Mouse (Mus musculus): ENCODE measurements around the gene Mkrn2os.
"Not testable (repeated sequence)": the region's sequence is repeated elsewhere in the genome, so short reads cannot be mapped to it uniquely, and the experiment has no call there.

The Mkrn2os gene

DNA sequence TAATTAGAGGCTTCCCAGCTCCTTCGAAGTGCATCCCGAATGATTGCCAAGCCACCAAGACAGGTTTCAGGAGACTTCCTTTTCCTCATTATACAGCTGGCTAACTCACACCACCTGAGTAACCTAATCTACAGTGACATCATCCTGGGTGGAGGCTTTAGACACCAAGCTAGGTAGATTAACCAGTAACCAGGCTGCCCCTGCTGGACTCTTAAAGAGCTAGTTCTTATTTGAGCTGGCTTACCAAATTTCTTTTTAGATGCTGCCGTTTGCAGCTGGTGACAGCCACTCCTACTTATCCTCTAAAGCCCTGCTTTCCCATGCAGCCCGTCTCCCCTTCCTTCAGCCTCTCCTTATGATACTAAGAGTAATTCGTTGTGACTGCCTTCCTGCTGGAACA lies at the start of gene Mkrn2os:
Mkrn2os (minus strand) TSS at position 119 of the 400 bp plus-strand sequence.
- peak; percentile 50 for DNase-seq

DNA sequence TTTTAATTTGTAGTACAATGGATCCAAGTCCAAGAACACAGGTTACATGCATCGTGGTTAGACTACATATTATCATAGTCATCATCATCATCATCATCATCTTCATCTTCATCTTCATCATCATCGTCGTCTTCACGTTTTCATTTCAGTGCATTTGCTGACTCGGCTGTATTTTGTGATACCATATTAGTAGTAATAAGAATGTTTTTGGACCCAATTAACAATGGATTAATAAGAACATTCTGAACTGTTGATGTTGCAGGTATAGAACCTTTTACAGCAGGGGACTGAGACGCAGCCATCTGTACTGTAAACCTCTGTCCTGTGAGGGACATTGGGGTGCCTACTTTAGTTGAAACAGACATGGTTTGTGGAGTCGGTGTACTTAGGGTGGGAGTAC lies 45.8 kb upstream of the Mkrn2os start:
- DNase-seq, result not testable (repeated sequence)

DNA sequence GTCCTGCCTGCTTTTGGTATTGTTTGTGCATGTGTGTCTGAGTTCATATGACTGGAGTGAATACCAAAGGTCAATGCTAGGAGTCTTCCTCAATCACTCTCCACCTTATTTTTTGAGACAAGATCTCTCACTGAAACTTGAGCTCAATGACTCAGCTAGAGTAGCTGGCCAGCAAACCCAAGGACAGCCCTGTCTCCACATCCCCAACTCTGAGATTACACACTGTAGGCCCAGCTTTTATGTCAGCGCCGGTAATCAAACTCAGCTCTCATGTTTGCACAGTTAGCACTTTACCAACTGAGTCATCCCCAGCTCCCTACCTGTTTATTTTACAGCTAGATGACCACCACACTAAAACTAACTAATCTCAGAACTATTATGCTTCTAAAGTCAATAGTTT lies 41.6 kb upstream of the Mkrn2os start:
- DNase-seq, result no peak

DNA sequence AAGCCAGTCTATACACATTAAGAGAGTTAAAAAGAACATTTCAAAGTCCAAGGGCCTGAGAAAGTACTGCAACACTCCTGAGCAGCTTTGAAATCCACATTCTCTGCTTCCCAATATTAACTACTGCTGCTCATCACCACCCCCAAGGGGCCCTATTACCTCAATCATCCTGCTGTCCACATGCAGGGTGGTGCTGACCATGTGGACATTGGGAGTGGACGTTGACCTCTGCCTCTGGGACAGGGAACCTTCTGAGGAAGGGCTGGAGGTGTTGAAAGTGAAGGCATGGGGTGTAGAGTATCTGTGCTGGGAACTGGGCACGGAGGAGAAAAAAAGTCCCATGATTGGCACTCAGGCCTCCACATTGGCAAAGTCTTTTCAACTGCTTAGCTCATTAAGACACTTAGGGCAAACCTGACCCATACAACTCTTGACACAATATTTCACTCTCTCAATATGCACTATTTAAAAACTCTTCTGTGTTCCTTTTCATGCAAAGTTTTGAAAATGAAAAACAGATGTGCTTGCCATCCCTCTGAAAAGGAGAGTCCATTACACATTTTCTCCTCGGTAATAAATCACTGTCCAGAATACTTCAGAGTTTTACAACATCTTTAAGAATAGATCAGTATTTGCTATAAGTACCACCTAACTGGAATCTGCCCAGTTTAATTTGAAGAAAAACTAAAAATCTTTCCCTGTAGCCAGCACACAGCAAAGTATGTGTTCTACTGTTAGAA lies 38.9 kb upstream of the Mkrn2os start:
- peak; percentile 48 for DNase-seq

DNA sequence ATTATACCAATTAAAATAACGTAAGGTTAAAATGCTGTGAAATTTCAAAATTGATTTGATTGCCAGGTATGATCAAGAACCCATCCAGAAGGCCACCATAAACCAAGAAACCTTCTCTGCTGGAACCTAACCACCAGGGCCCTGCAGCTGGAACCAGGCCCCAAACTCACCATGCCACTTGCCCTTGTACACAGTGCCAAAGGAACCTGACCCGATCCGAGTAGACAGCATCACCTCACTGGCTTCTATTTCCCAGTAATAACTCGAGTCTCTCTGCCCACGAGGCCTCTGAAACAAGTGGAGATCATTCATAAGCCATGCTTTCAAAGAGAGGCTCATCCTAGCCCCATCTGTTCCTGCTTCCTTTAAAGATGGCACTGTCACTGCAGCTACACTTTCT lies 33.7 kb upstream of the Mkrn2os start:
- DNase-seq, result no peak

DNA sequence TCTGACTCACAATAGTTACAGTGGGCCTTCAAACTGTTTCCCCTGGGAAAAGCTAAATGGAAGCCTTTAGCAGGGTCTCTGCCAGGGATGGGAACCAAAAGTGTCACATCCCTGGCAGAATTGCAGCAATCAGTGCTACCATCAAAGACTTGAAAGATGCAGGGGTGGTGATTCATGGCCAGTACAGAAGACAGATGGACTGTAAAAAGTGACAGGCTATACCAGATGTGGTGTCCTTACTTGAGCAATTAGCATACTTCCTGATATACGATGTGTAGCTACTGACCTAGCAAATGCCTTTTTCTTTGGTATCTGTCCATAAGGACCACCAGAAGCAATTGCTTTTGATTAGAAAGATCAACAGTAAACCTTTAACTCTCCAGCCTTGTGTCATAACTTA lies 28.6 kb upstream of the Mkrn2os start:
- DNase-seq, result no peak

DNA sequence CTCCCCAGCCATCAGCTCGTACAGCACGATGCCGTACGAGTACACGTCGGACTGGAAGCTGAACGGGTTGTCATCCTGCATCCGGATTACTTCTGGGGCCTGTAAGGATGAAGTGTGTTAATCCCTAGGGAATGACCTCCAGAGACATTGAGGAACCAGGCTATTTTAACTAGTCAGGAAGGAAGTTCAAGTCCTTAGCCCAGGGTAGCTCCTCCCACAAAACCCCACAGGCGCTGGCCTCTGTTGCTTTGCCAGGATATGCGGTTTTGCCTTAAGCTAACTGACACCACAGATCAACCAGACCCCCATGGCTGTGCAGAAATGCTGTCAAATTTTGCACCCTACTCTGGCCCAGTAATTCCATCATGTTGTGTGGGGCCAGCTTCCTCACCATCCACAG lies 27.4 kb upstream of the Mkrn2os start:
- peak; percentile 25 for DNase-seq

DNA sequence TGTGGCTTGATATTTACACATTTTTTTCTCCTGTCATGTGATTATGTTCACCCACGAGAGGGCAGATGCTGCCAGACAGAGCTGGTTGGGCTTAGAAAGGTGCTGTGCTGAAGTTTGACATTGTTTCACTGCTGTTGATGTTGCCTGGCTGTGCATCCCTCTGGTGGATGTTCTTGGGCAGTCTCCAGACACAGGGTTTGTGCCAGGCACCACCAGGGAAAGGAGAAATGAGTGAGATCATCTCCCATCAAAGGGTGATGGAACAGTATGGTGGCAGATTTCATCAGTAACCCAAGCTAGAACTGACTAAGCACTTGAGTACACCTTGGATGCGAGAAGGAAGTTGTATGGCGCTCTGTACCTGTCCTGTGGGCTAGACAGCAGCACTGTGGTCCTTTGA lies 23.6 kb upstream of the Mkrn2os start:
- no peak for DNase-seq

DNA sequence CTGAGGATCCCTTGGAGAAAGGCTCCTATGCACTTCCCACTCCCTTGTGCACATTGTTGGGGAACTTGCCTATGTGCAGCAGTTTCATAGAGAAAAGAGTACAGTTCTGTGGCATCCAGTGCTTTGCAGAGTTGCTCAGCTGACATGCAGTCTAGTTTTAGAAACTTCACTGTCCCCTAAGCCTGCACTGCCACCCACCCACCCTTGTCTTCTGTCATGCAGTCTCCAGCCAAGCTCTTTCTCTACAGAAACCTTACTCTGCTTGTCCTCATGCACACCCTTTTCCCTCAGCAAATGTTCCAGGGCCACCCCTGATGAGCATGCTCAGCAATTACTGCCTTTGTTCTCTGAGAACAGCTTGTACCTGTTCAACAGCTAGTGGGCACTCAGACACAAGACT lies 21.4 kb upstream of the Mkrn2os start:
- DNase-seq, result no peak

DNA sequence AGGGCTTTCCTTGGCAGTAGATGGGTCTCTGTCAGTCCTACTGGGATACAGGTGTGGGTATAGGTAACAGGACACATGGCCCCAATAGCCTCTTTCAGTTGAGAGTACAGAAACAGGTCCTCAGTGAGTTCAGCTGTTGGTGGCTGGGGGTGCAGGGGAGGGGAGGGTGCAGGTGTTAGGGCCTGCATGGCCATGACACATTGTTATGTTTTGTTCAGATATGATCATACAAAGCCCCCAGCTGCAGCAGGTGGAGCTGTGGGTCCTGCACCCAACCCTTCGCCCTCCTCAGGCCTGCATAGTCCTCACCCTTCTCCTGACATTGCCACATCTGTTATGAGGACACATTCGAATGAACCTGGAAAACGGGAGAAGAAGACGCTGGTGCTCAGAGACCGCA lies 17.9 kb upstream of the Mkrn2os start:
- no peak for DNase-seq

DNA sequence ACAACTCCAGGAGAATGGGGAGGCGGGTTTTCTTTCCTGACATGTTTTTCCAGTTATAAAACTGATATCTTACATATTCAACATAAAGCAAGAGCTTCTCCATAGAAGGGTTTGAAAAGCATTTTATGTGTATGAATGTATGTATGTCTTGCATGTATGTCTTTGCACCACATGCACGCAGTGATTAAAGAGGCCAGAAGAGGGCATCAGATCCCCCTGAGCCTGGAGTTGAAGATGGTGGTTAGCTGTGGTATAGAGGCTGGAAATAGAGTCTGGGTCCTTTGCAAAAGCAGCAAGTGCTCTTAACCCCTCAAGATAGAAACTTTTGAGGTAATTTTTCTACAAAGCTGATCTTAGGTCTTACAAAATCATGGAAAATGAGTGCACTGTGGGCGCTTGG lies 16.7 kb upstream of the Mkrn2os start:
- DNase-seq, result peak; percentile 35

DNA sequence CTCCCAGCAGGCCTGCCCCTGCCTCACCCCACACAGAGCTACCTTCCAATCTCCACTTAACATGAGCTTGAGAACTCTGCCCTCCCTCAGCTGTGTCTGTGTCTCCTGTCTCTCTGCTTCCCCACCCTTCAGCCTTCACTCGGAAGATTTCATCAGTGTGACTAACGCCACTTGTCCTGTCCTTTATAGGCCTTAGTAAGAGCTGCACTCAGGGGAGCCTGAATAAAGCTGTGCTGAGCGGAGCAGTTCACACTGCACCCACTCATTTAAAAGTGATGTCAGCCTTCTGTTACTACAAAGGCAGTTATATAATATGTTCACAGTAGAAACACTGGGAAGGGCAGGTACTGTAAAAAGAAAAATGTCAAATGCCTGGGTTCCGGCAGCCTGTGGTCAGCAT lies 15.1 kb upstream of the Mkrn2os start:
- DNase-seq, result no peak

DNA sequence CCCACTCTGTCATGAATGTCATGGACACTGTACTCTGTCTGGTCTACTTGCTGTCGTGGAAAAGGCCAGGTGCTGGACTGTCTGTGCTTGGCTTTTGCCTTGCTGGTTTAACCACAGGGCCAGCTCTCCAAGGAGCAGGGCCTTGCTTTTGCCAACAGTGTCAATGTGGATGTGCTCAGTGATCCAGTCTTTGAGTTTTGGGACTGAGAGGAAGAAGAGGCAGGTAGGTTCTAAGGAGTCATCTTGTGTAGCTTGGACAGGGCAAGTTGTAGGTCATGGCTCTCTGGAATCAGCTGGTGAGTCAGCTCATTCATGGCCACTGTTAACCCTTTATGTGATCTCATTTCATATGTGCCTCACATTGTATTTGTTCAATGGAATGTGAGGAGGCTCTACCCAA lies 14.1 kb upstream of the Mkrn2os start:
- no peak for DNase-seq

DNA sequence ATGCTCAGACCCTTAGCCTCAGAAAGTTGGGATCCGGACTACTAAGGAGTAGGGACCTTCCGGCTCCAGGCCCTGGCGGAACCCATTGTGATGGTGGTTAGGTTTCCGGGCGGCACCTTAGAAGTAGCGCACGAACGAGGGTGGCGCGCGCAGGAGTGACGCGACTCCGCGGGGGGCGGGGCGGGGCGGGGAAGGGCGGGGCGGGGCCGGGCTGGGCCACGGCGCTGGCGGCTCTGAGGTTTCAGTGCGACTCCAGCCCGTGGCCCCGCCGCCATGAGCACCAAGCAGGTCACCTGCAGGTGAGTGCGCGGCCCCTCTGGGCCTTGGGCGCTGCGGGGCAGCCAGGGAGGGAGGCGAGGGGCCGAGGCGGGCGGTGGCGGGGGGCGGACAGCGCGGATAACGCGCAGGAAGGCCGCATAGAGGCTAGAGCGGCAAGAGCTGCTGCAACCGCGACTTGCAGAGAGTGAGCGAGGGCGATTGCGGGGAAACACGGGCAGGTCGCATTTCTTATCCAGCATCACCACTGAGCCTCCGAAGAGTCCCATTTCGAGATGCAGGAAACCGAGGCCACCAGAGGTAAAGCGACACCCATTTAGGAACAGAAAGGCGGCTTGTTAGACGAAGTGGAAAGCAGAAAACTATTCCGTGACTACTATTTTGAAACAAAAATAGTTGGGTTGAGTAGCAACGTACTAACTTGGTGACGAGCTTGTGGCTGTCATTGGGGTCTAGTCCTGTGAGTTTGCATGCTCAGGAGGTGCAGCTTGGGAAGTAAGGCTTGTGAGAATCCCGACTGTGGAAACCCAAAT lies 9.5 kb upstream of the Mkrn2os start, which contains the start of gene Mkrn2:
Mkrn2 (plus strand) TSS at position 188 of the 809 bp plus-strand sequence.
- DNase-seq, result peak; percentile 87

DNA sequence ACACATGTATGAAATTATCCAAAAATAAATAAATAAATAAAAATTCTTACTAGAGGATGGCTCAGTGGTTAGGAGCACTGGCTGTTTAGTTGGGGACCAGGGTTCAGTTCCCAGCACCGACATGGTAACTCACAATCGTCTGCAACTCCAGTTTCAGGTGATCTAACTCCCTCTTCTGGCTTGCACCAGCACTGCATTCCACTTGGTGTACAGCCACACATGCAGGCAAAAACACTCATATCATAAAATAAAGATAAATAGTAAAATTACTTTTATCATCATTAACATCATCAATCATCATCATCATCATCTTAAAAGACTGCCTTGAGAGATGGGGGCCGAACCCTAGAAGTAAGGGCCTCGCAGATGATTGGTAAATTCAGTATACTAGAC lies 8.9 kb upstream of the Mkrn2os start:
- no peak for DNase-seq

DNA sequence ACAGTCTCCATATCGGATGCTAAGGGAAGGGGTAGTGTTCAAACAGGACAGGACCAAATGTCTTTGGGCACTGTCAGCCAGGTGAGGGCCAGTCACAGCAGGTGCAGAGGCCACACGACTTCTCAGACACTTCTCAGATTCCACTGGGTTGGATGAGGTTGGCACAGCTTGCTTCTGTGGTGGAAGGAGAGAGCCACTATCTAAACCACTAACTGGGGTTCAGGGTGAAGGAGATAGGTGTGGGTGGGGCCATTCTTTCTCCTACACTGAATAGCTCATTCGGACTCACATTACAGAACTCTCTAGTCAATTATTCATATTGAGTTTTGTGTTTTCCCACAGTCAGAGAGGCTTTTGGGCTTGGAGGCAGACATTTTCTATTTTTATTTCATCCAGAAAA lies 3.3 kb upstream of the Mkrn2os start:
- no peak for DNase-seq

DNA sequence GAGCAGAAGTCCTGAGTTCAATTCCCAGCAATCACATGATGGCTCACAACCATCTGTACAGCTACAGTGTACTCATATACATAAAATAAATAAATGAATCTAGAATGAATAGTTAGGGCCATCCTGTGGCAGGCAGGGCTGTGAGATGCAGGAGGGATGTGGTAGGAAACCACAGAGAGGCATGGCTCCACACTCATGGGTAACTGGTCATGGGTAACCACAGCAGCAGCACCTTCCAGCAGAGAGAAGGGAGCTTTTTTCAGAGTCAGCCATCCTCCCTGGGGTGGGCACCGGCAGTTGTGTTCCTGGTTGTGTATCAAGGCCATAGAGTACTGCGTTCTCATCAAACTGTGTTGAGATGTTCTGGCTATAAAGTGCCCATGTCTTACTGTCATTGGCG lies 2.1 kb upstream of the Mkrn2os start:
- no peak for DNase-seq

DNA sequence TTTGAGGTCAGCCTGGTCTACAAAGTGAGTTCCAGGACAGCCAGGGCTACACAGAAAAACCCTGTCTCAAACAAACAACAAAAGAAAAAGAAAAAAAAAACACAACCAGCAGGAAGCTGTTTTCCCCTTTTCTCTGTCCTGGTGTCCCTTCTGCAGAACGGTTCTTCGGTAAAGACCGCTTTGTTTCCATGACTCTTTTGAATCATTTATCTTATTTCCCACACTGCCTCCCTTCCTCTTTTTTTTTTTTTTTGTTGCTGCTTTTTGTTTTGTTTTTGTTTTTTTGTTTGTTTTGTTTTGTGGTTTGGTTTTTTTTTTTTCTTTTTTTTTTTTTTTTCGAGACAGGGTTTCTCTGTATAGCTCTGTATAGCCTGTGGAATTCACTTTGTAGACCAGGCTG lies 876 bp upstream of the Mkrn2os start:
- DNase-seq, result no peak

DNA sequence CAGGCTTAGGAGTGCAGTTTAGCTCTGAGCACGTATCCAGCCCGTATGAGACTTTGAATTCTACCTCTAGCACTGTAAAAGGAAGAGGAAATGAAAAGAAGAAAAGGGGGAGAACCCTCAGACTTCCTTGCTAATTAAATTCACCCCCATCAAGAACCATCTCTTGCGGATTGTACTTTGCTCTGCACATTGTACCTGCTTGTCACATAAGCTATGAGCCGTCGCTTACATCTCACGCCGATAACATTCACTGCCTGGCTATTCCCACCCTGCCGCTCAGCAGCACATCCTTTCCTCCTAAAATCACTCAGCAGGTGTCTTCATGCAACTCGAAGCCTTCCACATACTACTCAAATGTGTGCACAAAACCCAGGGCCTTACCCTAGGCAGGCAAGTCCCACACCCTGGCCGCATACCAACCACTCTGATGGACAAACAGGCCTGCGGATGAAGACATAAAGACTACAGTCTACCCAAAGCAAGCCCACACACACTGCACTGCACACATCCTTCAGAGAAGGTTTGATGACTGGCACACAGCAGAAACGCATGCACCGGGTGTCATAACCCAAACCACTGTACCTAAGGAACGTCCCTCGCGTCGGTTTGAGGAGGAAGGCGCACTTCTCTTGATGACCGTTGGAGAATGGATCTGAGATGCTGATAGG lies 550 bp downstream of the Mkrn2os start:
- no peak for DNase-seq

DNA sequence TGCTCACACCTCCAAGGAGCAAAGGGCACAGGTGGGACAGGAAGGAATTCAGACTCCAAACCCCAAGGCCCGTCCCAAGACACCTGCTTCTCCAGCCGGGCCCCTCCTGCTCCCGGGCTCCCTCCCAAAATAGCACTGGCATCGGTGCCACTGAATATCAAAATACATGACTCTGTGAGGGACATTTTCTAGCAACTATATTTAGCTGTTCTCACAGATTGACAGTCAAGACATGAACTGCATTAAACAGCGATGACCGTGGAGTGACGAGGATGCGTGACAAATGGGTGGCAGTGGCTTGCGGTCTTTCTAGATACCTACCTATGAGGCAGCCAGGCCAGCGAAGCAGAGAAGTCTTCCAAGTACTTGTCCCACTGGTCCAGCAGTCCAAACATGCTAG lies 6.1 kb downstream of the Mkrn2os start:
- DNase-seq, result no peak

DNA sequence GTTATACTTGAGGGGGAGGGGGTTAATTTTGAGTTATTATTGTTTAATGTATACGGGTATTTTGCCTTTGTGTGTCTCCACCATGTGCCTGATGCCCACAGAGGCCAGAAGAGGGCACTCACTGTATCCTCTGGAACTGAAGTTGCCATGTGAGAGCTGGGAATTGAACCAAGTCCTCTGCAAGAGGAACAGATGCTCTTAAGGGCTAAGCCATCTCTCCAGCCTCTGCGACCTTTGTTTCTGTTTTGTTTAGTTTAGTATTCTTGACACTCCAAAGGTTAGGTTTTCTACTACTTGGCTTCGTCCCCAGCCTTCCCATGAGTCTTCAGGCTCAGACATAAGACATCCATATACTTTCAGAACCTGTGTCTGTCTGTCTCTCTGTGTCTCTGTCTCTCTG lies 8.2 kb downstream of the Mkrn2os start:
- DNase-seq, result peak; percentile 18

DNA sequence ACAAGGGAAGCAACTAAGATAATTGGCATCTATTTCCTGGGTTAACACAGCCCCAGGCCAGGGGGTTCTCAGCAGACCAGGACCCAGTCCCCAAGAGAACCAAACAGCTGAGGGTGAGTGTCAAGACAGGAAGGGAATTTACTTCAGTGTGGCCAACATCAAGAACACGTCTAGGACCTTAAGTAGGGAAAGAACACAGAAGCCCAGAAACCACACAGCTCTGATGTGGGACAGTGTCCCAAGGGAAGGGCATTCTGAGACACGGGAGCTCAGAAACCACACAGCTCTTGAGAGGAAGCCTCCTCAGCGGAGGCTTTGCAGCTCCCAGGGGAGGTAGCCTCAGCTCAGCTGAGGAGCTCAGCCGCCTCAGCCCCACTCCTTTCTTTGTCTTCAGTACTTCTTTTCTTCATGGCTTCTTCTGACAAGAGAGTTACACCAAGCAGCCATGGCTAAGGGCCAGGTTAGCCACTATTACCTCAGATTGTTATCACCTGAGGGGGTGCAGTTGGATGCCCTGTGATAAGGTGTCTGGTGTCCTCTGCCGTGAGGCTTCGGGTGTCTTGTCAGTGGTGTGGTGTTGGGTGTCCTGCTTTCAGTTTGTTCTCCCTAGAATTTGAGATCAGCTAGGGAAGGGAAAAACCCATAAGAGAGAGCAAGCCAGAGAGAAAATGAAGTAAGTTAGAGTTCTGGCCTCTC lies 8.8 kb downstream of the Mkrn2os start:
- no peak for DNase-seq
